Mouse (Mus musculus) monocyte, adult 5-6 weeks (primary cell): Measurements from ENCODE around the gene B3galt4. TPM values are rescaled to one million over a fixed set of nuclear protein-coding genes. Genes with fewer than 3 reads are reported as not detected.
"Not testable (repeated sequence)": the region's sequence is repeated elsewhere in the genome, so short reads cannot be mapped to it uniquely, and the experiment has no call there.

Source experiments
- ATAC-seq: fragments of 153-309, 156-312 bp; replicated peaks from 2 replicates; pipeline ENCODE4 v1.8.0; 2017; ENCODE audit warnings: mild to moderate bottlenecking; ENCODE audit not compliant: low TSS enrichment, insufficient number of reproducible peaks, severe bottlenecking, poor library complexity, low FRiP score
- total RNA-seq: library from RNA; stranded (forward); fragments of 200-1000, 200-491, 200-594 nt; gene quantifications from 3 replicates; pipeline ENCODE4 v1.2.3, GENCODE M21; 2017

B3galt4 gene
- total RNA-seq, 1 experiment from 2014 or later: 2.6 TPM

DNA sequence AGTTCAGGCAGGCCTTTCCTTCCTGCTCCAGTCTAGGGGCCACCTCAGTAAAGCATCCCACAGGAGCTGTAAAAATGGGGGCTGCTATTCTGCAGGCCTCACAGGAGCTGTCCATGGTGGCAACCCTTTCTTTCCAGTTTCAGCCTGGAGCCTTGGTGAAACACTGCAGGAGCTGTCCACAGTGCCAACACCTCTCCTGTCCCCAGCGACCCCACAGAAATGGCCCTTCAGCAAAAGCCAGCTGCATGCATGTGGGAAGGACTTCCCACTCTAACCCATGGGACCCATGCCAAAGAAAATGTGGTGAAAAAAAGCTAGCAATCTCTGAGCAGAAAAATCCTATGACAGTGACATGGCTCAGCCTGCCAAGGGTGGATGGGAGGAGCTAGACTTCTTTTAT, 21.4 kb upstream of the B3galt4 start:
- ATAC-seq: no peak

DNA sequence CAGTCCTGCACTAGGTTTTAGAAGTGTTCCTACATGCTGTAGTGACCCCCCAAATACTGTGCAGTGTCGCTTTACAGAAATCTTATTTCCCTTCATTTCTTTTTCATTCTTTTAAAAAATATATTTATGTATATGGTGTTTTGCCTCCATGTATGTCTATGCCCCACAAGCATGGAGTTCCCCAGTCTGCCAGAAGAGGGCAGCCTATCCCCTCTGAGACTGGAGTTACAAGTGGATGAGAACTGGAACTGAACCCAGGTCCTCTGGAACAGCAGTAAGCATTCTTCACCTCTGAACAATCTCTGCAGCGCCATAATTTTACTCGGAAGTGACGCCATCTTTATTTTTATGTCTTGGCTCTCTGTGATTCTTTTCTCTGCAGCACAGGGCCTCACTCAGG, 18.1 kb upstream of the B3galt4 start:
- no peak for ATAC-seq

- ATAC-seq: 0 out of 2 replicates have a peak, but pooled peaks have one; percentile 29
Observed at GRCm38 (mm10) chr17:33968927-33969326, 17.6 kb upstream of the B3galt4 start.

DNA sequence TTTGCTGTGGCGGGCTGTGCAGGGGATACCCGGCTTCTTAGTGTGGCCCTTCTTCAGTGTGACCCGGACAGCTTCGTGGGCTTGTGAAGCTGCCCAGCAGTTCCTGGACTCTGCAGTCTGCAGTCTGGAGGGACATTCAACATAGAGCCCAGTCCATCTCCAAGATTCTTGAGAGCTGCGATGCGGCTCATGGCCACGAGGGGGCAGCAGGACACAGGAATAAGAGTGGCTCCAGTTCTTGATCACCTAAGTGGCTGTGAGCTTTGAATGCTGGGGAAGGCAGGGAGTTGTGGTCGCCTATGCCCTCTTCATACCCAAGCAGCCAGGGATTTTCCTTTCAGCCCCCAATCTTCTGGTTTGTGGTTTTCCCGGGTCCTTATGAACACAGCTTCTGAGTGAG, 17.2 kb upstream of the B3galt4 start:
- ATAC-seq: peak; percentile 93

GRCm38 (mm10) chr17:33965846-33966550, 14.7 kb upstream of the B3galt4 start:
- ATAC-seq: no peak

- ATAC-seq: no peak
Observed at GRCm38 (mm10) chr17:33965082-33965845, 14.0 kb upstream of the B3galt4 start.

- no peak for ATAC-seq
Observed at GRCm38 (mm10) chr17:33962876-33963275, 11.6 kb upstream of the B3galt4 start.

- no peak for ATAC-seq
Observed at GRCm38 (mm10) chr17:33959948-33960347, 8.7 kb upstream of the B3galt4 start.

- no peak for ATAC-seq
Observed at GRCm38 (mm10) chr17:33959135-33959534, 7.8 kb upstream of the B3galt4 start.

DNA sequence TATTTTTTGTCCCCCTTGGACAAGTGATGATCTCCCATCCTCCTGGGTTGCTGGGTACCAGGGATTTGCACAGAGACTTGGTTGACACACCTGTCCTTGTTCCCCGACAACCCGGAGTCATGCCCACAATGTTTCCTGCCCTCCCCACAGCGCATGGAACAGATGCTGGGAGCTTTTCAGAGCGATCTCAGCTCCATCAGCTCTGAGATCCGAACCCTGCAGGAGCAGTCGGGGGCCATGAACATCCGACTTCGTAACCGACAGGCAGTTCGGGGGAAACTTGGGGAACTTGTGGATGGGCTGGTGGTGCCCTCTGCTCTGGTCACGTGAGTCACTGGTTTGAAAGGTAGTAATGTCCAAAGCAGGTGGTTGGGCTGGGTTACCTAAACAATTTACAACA, 7.2 kb upstream of the B3galt4 start:
- no peak for ATAC-seq

DNA sequence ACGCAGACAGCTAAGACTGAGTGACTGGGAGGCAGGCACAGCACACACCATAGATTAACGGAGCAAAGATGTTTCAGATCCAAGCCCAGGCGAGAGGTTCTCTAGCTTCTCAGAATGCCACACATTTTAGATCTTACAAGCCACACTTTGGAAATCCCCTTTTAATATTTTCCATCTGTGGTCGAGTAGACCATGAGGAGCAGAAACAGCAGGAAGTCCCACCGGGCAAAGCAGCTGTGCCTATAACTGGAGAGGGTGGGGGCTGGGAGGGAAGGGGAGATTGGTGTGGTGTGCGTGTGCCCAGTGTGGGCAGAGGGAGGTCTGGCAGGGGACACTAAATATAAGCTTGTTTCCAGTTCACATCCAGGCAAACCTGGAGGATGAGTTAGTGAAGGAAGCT, 6.2 kb upstream of the B3galt4 start:
- ATAC-seq: no peak

DNA sequence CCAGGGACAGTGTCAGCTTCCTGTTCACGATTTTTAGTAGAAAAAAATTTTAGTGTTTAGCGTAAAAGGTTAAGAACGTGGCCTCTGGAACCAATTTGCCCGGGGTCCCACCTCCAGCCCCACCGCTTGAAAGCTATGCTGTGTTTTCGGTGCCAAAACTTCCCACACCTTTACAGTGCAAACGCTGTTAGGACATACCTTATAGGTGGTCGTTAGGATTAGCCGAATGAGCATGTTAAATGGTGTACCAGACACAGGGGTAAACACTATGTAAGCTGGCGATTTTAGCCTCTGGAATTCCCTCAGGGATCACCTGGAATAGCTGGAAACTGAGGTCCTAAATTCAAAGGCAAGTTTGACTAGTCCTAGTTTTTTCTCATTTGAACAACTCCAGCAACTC, 5.0 kb upstream of the B3galt4 start:
- no peak for ATAC-seq

GRCm38 (mm10) chr17:33955555-33956214, 4.4 kb upstream of the B3galt4 start, which contains the start of the genes Vps52 and Rps18:
Gene Vps52, plus strand, starts transcription at chr17:33955812.
Gene Rps18, minus strand, starts transcription at chr17:33956001.
- peak; percentile 89 for ATAC-seq

- ATAC-seq: no peak; the same call in 1 of the 2 replicates
Observed at GRCm38 (mm10) chr17:33954646-33955554, 3.6 kb upstream of the B3galt4 start.

GRCm38 (mm10) chr17:33953961-33954565, 2.8 kb upstream of the B3galt4 start:
- no peak for ATAC-seq

- no peak for ATAC-seq
Observed at GRCm38 (mm10) chr17:33953310-33953709, 2.0 kb upstream of the B3galt4 start.

DNA sequence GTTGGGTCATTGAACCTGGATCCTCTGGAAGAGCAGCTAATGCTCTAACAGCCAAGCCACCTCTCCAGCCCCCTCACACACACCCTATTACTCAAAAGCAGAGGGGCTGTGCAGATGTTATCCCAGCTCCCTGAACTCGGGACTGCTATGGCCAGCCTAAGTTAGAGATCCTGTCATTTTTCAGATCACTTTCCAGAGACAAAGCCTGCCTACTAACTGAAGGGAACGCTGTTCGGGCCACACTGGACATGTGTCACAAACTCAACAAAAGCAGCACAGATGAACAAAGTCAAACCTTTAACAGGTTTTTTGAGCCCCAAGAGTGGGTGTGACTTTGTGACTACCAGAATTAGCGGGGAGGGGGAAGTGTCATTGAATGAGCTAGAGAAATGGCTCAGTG, 1.6 kb upstream of the B3galt4 start:
- no peak for ATAC-seq

- not testable (repeated sequence) for ATAC-seq
Observed at GRCm38 (mm10) chr17:33952015-33952414, 727 bp upstream of the B3galt4 start.
